Mouse (Mus musculus) left cerebral cortex, adult 8-10 months (tissue): Measurements from ENCODE around the gene Rapgef1. TPM values are rescaled to one million over a fixed set of nuclear protein-coding genes. Genes with fewer than 3 reads are reported as not detected.

Experiments used
- DNase-seq, 2 experiments: peaks; one replicate each; pipeline ENCODE4 v3.0.0; 2022; ENCODE audit warnings: low spot score in 2 of 2
- total RNA-seq, 4 experiments: library from RNA; stranded (reverse); gene quantifications; 2 replicates each; pipeline ENCODE4 v1.2.4; 2022

The Rapgef1 gene
- total RNA-seq, result 100 to 1,000 TPM in 1 of 4 experiments, 10 to 100 TPM in 3; 88.6 to 103 (median 94.1) TPM

GRCm38 (mm10) chr2:29619484-29620300, at the start of gene Rapgef1:
TSS of gene Rapgef1 (plus strand) at chr2:29619720.
- DNase-seq, result peak; percentile 44 to 90

DNA sequence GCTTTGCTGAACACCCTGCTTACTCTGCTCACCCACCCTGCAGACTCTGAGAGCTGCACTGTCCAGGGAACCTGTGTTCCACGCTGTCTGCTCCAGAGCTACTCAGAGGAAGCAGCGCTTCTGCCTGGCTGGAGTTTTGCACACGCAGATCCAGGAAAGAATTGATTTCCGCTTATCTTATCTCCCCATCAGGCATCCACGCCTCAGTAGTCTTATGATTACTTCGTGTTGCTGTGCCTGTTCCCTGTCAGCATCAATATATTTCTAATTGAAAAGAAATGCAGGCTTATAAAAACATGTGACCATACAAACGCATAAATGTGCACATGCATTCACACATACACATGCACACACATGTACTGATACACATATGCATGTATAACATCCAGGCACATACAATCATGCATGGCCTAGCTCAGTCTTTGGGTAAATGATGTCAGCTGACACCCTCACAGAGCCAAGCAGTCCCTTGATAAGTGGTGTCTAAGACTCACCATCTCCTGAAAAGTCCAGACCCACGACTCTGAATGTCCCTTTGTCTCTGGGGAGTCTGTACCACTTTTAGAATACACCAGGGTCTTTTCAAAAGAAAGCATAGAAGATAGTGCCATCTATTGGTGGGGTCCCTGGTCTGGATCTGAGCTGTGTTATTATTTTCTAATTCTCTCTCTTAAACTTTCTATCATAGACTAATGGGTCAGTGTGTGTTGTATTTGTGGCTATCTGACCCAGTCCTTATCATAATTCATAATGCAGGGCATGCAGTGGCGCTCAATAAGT, 47.4 kb upstream of the Rapgef1 start:
- DNase-seq, result no peak

- no peak for DNase-seq
These were observed 46.6 kb upstream of the Rapgef1 start for GRCm38 (mm10) chr2:29572811-29573427.

- DNase-seq, result no peak
These were observed 45.9 kb upstream of the Rapgef1 start for GRCm38 (mm10) chr2:29573591-29573990.

GRCm38 (mm10) chr2:29574187-29574586, 45.3 kb upstream of the Rapgef1 start:
- no peak for DNase-seq

DNA sequence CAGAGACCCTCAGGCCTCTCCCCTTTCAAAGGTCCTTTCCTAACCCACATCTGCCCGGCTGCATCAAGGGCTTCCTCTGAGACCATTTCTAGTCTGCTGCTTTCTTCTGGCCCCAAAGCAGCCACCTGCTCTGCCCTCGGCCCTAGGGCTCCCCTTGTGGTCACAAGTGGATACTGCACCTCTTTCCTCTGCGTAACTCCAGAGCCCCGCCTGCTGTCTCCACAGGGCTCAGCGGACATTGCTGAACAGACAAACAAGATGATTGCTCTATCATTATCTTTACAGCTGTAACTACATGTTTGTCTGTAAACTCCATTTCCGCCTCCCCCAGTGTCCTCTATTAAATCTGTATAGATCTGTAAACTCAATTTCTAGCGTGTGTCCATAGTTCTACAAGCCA, 37.1 kb upstream of the Rapgef1 start:
- peak; percentile 31 to 55 for DNase-seq

DNA sequence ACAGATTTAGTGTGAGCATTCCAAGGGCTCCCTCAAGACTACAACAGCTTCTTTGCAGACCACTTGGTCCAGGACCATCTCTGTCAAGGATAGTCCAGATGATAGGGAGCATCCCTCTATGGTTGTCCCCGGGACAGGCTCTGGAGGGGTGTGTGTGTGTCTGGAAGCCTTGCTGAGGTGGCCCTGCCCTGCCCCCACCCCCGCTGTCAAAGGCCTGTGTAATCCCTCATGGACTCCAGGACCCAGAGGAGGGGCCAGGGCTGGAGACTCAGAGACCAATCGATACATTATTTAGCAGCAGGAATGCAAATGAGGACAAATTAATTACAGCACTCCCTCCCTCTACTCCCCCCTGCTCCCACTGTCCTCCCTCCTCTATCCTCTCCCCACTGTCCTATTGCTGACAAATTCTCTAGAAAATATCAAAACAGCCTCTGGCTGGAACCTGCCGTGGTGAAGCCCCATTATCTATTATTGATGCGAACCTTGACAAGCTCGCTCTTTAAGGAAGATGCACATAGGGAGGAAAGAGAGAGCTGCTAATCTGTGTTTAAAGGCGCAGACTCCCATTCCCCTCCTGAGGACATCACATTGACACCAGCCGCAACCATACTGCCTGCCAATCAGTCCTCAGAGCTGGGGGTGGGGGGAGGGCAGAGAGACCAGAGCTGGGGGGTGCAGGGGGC, 33.4 kb upstream of the Rapgef1 start:
- no peak for DNase-seq

- DNase-seq, result no peak
These were observed 31.5 kb upstream of the Rapgef1 start for GRCm38 (mm10) chr2:29588006-29588405.

GRCm38 (mm10) chr2:29589266-29589665, 30.3 kb upstream of the Rapgef1 start:
- no peak for DNase-seq

GRCm38 (mm10) chr2:29591626-29592025, 27.9 kb upstream of the Rapgef1 start:
- no peak for DNase-seq

DNA sequence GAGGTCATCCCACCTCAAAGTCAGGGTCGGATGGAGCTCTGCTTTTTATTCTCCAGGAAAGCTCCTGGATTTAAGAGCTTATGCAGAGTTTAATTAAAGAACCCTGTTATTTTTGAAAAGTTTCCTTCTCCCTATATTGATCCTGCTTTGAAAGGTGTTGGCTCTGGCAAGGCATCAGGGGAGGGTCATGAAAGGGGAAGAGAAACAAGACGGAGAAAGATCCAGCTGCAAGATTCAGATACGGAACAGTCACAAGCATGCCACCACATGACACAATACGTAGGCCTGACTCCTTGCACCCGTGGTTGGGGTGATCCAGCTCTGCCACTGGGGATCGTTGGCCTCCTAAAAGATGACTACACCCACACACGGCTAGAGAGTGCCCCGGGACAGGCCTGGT, 27.0 kb upstream of the Rapgef1 start:
- no peak for DNase-seq

DNA sequence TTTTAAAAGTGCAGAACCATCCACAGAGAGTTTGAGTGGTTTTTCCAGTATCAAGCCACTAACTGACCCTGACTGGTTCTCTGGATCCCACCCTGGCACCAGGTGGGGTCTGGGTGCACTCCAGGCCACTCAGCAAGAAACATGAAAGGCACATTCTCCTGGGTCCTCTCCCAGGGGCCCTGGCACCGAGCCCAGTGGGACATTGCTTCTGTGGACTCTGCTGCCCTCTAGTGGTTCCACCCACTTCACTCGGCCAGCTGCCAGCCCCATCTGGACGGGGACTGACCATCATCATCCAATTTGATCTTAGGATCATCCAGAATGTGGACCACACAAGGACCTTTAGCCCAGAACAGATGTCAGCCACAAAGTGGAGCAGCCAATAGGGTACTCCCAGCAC, 15.6 kb upstream of the Rapgef1 start:
- DNase-seq, result peak; percentile 41 to 77

DNA sequence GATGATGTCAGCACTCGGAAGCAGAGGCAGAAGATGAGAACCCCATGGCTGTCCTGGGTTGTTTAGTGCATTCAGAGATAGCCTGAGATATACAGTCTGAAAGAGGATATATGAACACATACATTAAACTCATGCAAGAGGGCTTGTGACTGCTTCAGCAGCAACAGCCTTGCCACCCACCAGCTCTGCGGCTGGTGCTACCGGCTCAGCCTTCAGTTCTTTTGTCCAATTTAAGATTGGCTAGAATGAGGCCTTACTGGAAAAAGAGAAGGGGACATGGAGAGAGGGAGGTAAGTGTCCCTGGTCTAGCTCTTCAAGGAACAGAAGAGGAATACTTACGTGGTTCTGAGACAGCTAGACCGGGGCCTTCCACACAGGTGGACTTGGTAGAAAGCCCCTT, 13.9 kb upstream of the Rapgef1 start:
- DNase-seq, result no peak

DNA sequence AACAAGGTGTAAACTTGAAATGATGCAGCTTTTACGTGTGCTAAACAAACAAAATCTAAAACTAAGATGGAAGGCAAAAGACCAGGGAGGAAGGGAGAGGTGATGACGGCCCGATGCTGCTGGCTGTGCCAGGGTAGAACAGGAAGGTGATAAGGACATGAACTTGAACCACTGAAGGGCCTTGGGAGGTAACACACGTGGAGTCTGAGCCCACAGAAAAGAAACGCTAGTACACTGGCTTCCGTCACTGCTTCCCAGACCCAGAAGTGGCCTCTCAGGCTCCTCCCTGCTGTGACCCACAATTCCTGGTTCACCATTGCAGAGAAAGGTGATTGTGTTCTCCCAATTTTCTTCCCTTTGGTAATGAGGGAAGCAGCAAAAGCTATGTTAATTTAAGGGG, 13.1 kb upstream of the Rapgef1 start:
- no peak for DNase-seq

GRCm38 (mm10) chr2:29617341-29617740, 2.2 kb upstream of the Rapgef1 start:
- no peak for DNase-seq

DNA sequence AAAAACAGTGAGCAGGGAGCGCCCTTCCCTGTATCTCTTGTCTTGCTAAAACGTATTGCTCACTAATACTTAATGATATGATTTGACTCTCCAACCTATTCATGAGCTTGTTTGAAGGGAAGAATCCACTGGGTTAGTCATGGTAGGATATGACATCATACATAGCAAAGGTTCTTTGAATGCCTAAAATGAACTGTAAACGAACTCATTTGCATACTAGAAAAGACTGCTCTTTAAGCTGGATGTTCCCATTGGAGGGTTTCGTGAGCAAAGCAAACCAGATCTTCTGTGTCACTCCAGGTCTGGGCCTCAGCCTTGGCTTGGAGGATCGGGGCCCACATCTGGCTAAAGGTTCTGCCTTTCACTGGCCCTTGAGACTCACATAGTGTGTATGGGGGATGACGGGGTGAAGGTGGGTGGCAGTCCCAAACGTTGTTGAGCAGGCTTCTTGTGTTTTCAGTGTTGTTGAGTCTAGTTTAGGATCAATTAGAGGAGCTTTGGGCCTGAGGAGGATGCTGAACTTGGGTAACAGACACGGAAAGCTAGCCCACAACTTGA, 515 bp upstream of the Rapgef1 start:
- DNase-seq, result no peak

DNA sequence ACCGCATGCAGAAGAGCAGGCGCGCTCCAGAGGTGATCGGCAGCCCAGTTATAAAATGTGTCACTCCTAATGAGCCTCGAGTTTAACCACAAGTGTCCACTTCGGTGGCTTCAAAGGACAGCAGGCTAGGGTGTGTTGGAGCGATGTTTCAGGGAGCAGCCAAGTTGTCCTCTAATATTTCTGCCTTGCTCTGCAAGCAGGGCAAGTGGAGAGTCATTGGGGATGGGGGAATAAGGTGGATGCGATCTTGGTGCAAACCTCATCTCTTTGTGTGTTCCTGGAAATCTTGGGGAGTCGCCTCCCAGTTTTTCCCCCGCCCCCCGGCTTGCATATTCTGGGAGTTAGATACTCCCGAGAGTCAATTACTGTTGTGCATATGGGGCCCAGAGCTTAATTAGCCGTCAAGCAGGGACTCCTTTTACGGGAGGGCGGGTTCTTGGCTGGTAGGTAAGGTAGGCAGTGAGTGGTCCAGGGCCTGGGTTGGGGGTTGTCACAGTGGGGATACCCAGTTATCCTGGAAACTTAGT, 844 bp downstream of the Rapgef1 start:
- DNase-seq, result no peak

GRCm38 (mm10) chr2:29621163-29621562, 1.6 kb downstream of the Rapgef1 start:
- DNase-seq, result no peak

- no peak for DNase-seq
These were observed 2.1 kb downstream of the Rapgef1 start for GRCm38 (mm10) chr2:29621636-29622035.

- no peak for DNase-seq
These were observed 2.8 kb downstream of the Rapgef1 start for GRCm38 (mm10) chr2:29622126-29623005.
